Mouse (Mus musculus) lung, embryonic 16.5 days (tissue): Measurements from ENCODE around the gene Cd200. TPM values are rescaled to one million over a fixed set of nuclear protein-coding genes. Genes with fewer than 3 reads are reported as not detected.
"Not testable (repeated sequence)": the region's sequence is repeated elsewhere in the genome, so short reads cannot be mapped to it uniquely, and the experiment has no call there.

ENCODE experiments used
- ATAC-seq: fragments of 200-750 bp; cut with Nextera tagmentation; 2 replicates; pipeline ENCODE4 v1.8.0; 2017; ENCODE audit warnings: low read depth, mild to moderate bottlenecking, moderate library complexity
- H3K27ac ChIP-seq: fragments of 300-500 bp; sonication (generic); 2 replicates; pipeline ENCODE4 v1.5.1; 2014; ENCODE audit warnings: mild to moderate bottlenecking, control low read depth, low read length
- H3K27me3 ChIP-seq: fragments of 300-500 bp; sonication (generic); 2 replicates; pipeline ENCODE4 v1.6.1; 2014; ENCODE audit warnings: low read depth, low read length, mixed read lengths; ENCODE audit not compliant: control insufficient read depth, insufficient read depth
- H3K36me3 ChIP-seq: fragments of 300-500 bp; sonication (generic); 2 replicates; pipeline ENCODE4 v1.6.1; 2014; ENCODE audit warnings: low read length; ENCODE audit not compliant: control insufficient read depth, insufficient read depth
- H3K4me1 ChIP-seq: fragments of 300-500 bp; sonication (generic); replicated peaks from 2 replicates; pipeline ENCODE4 v1.6.1; 2014; ENCODE audit warnings: low read length, mixed read lengths; ENCODE audit not compliant: control insufficient read depth, insufficient read depth
- H3K4me2 ChIP-seq: fragments of 300-500 bp; sonication (generic); 2 replicates; pipeline ENCODE4 v1.6.1; 2014; ENCODE audit warnings: low read depth, low read length, control low read depth
- H3K4me3 ChIP-seq: fragments of 300-500 bp; sonication (generic); 2 replicates; pipeline ENCODE4 v1.5.1; 2014; ENCODE audit warnings: mild to moderate bottlenecking, low read length, control low read depth
- H3K9ac ChIP-seq: fragments of 300-500 bp; sonication (generic); 2 replicates; pipeline ENCODE4 v1.6.1; 2014; ENCODE audit warnings: low read length, control low read depth
- H3K9me3 ChIP-seq: fragments of 300-500 bp; sonication (generic); 2 replicates; pipeline ENCODE4 v1.6.1; 2016; ENCODE audit warnings: low read length; ENCODE audit not compliant: control insufficient read depth
- WGBS: fragments of 180-500 bp; shearing (Covaris S2); extraction: QIAGEN DNeasy Blood & Tissue Kit; methylation state at CpG from one replicate; pipeline ENCODE4 v1.1.7; 2014; 5-methylcytosine and 5-hydroxymethylcytosine counted together
- polyA plus RNA-seq: library from polyadenylated mRNA; unstranded; fragments of >200 nt; fragmentation: Nextera tagmentation; extraction: Ambion mirVana; gene quantifications from 2 replicates; pipeline ENCODE4 v1.2.1, GENCODE M21; 2015

Gene Cd200
- polyA plus RNA-seq = 80.1 and 82.9 TPM in 2 replicates

- H3K4me3 ChIP-seq = peak within 1 kb of the TSS; percentile 70
- H3K4me2 ChIP-seq = peak within 1 kb of the TSS; percentile 69
- peak within 1 kb of the TSS; percentile 71 for H3K27ac ChIP-seq
- no peaks in the 10 kb centered on the region for H3K9me3 ChIP-seq
- under 1% methylated on average over 28 of the region's 28 CpGs for WGBS
- no peaks in the 10 kb centered on the region for H3K4me1 ChIP-seq
- H3K36me3 ChIP-seq = no peaks in the 10 kb centered on the region
- peak within 1 kb of the TSS; percentile 76 for H3K9ac ChIP-seq
- ATAC-seq = peak; percentile 92
- H3K27me3 ChIP-seq = no peaks in the 10 kb centered on the region
Observed at GRCm38 (mm10) chr16:45408425-45409063, at the start of gene Cd200. Gene Cd200 (minus strand): TSS chr16:45409053.

- H3K4me2 ChIP-seq = no peak overlapping the region
- H3K4me1 ChIP-seq = no peaks in the 10 kb centered on the region
- H3K27me3 ChIP-seq = no peaks in the 10 kb centered on the region
- no peak for ATAC-seq
- H3K9me3 ChIP-seq = no peaks in the 10 kb centered on the region
- no peaks in the 10 kb centered on the region for H3K36me3 ChIP-seq
- no peak overlapping the region for H3K9ac ChIP-seq
- H3K4me3 ChIP-seq = no peak overlapping the region
- no peak overlapping the region for H3K27ac ChIP-seq
Observed at GRCm38 (mm10) chr16:45454762-45455161, 45.9 kb upstream of the Cd200 start.

- Histone ChIP-seq H3K4me3 (no peak overlapping the region), H3K36me3 (no peaks in the 10 kb centered on the region), H3K4me1 (no peaks in the 10 kb centered on the region), H3K27me3 (no peaks in the 10 kb centered on the region), H3K9me3 (no peaks in the 10 kb centered on the region), H3K27ac (no peak overlapping the region), H3K9ac (no peak overlapping the region), H3K4me2 (no peak overlapping the region)
- no peak for ATAC-seq
- 91% methylated on average over 1 of the region's 1 CpGs for WGBS
Observed at GRCm38 (mm10) chr16:45437230-45437739, 28.4 kb upstream of the Cd200 start.

- H3K27me3 ChIP-seq = no peaks in the 10 kb centered on the region
- no peaks in the 10 kb centered on the region for H3K36me3 ChIP-seq
- H3K9me3 ChIP-seq = no peaks in the 10 kb centered on the region
- no peak overlapping the region for H3K27ac ChIP-seq
- no peak overlapping the region for H3K4me3 ChIP-seq
- no peaks in the 10 kb centered on the region for H3K4me1 ChIP-seq
- H3K4me2 ChIP-seq = no peak overlapping the region
- H3K9ac ChIP-seq = no peak overlapping the region
- ATAC-seq = peak; percentile 86
Observed at GRCm38 (mm10) chr16:45435591-45435990, 26.7 kb upstream of the Cd200 start.

GRCm38 (mm10) chr16:45427651-45428050 is 18.8 kb upstream of the Cd200 start:
- Histone ChIP-seq H3K4me1 (no peaks in the 10 kb centered on the region), H3K27me3 (no peaks in the 10 kb centered on the region), H3K9ac (no peak overlapping the region), H3K9me3 (no peaks in the 10 kb centered on the region), H3K27ac (no peak overlapping the region), H3K36me3 (no peaks in the 10 kb centered on the region), H3K4me2 (no peak overlapping the region), H3K4me3 (no peak overlapping the region)
- ATAC-seq = no peak
- WGBS = 75% methylated on average over 9 of the region's 9 CpGs

- Histone ChIP-seq H3K9ac (no peak overlapping the region), H3K9me3 (no peaks in the 10 kb centered on the region), H3K27ac (no peak overlapping the region), H3K36me3 (no peaks in the 10 kb centered on the region), H3K4me2 (no peak overlapping the region), H3K4me3 (no peak overlapping the region), H3K4me1 (no peaks in the 10 kb centered on the region), H3K27me3 (no peaks in the 10 kb centered on the region)
- ATAC-seq = no peak
Observed at GRCm38 (mm10) chr16:45413497-45413896, 4.6 kb upstream of the Cd200 start.

- not testable (repeated sequence) for H3K27ac ChIP-seq, H3K27me3 ChIP-seq, H3K9me3 ChIP-seq, H3K36me3 ChIP-seq, H3K4me1 ChIP-seq
- H3K9ac ChIP-seq = peak overlapping the region; percentile 76; the same call in 1 of the 2 replicates
- 25% methylated on average over 7 of the region's 7 CpGs for WGBS
- H3K4me2 ChIP-seq = peak overlapping the region; percentile 69
- ATAC-seq = peak; percentile 37
- H3K4me3 ChIP-seq = peak overlapping the region; percentile 70
Observed at GRCm38 (mm10) chr16:45409064-45409446, 202 bp upstream of the Cd200 start.

GRCm38 (mm10) chr16:45407645-45408400 is 1.0 kb downstream of the Cd200 start:
- no peaks in the 10 kb centered on the region for H3K9me3 ChIP-seq
- ATAC-seq = no peak
- no peaks in the 10 kb centered on the region for H3K27me3 ChIP-seq
- H3K36me3 ChIP-seq = no peaks in the 10 kb centered on the region
- WGBS = 26% methylated on average over 9 of the region's 9 CpGs
- H3K27ac ChIP-seq = peak overlapping the region; percentile 71
- peak overlapping the region; percentile 76 for H3K9ac ChIP-seq
- no peaks in the 10 kb centered on the region for H3K4me1 ChIP-seq
- H3K4me2 ChIP-seq = peak overlapping the region; percentile 69
- H3K4me3 ChIP-seq = peak overlapping the region; percentile 70

GRCm38 (mm10) chr16:45407091-45407490 is 1.8 kb downstream of the Cd200 start:
- Histone ChIP-seq H3K27me3 (no peaks in the 10 kb centered on the region), H3K4me3 (peak overlapping the region; percentile 70)

More at GRCm38 (mm10) chr16:45407091-45407490, 1.8 kb downstream of the Cd200 start:
- Histone ChIP-seq H3K4me2 (peak overlapping the region; percentile 69), H3K9ac (no peak overlapping the region), H3K9me3 (no peaks in the 10 kb centered on the region), H3K27ac (no peak overlapping the region), H3K4me1 (no peaks in the 10 kb centered on the region; the same call in 1 of the 2 replicates), H3K36me3 (no peaks in the 10 kb centered on the region)
- 78% methylated on average over 5 of the region's 5 CpGs for WGBS
- ATAC-seq = no peak
